Mouse (Mus musculus) megakaryocyte progenitor cell, adult 5-6 weeks (primary cell): ENCODE data around the gene Cmtm5. TPM values are rescaled to one million over a fixed set of nuclear protein-coding genes. Genes with fewer than 3 reads are reported as not detected.

Source experiments
- total RNA-seq, 2 experiments: library from RNA; stranded (forward) in 1 of 2; stranded (reverse) in 1 of 2; fragments of 157-497, 149-512 nt in 1 of 2; fragments of 200-1000 nt in 1 of 2; gene quantifications; 2 replicates each; pipeline versions ENCODE4 v1.2.3 to v1.2.4; 2015 to 2017

Cmtm5 gene
- total RNA-seq, 2 experiments from 2014 or later, result not detected

Other genes starting within 250 kb of the Cmtm5 start
- gene Acin1, start 249.3 kb upstream of the Cmtm5 start, total RNA-seq (2015), result 170 and 177 TPM in 2 replicates
- 223 and 235 TPM in 2 replicates for gene Acin1, start 249.3 kb upstream of the Cmtm5 start, total RNA-seq (2017)
- 0.12 TPM in 1 of 2 replicates, not detected in the other for gene Gm29776, start 237.4 kb upstream of the Cmtm5 start, total RNA-seq (2015)
- not detected in 2 replicates for gene Gm29776, start 237.4 kb upstream of the Cmtm5 start, total RNA-seq (2017)
- gene Cebpe, start 224.1 kb upstream of the Cmtm5 start, total RNA-seq (2015), result 24.2 and 33.5 TPM in 2 replicates
- gene Cebpe, start 224.1 kb upstream of the Cmtm5 start, total RNA-seq (2017), result 52.6 and 82.0 TPM in 2 replicates
- gene Slc7a8, start 154.3 kb upstream of the Cmtm5 start, total RNA-seq (2015), result 4.7 and 7.7 TPM in 2 replicates
- 1.4 and 2.0 TPM in 2 replicates for gene Slc7a8, start 154.3 kb upstream of the Cmtm5 start, total RNA-seq (2017)
- not detected in 2 replicates for gene Rnf212b, start 122.1 kb upstream of the Cmtm5 start, total RNA-seq (2015)
- gene Rnf212b, start 122.1 kb upstream of the Cmtm5 start, total RNA-seq (2017), result not detected in 2 replicates
- gene Homez, start 65.3 kb upstream of the Cmtm5 start, total RNA-seq (2015), result 9.6 and 20.5 TPM in 2 replicates
- 10.0 and 15.0 TPM in 2 replicates for gene Homez, start 65.3 kb upstream of the Cmtm5 start, total RNA-seq (2017)
- 19.0 and 26.3 TPM in 2 replicates for gene Ppp1r3e, start 58.7 kb upstream of the Cmtm5 start, total RNA-seq (2015)
- gene Ppp1r3e, start 58.7 kb upstream of the Cmtm5 start, total RNA-seq (2017), result 2.8 and 5.0 TPM in 2 replicates
- gene Bcl2l2, start 52.9 kb upstream of the Cmtm5 start, total RNA-seq (2015), result 3.5 and 4.0 TPM in 2 replicates
- 7.2 and 9.5 TPM in 2 replicates for gene Bcl2l2, start 52.9 kb upstream of the Cmtm5 start, total RNA-seq (2017)
- gene Gm20521, start 52.8 kb upstream of the Cmtm5 start, total RNA-seq (2015), result not detected in 2 replicates
- 0.30 and 1.5 TPM in 2 replicates for gene Gm20521, start 52.8 kb upstream of the Cmtm5 start, total RNA-seq (2017)
- 103 and 113 TPM in 2 replicates for gene Pabpn1, start 43.8 kb upstream of the Cmtm5 start, total RNA-seq (2015)
- gene Pabpn1, start 43.8 kb upstream of the Cmtm5 start, total RNA-seq (2017), result 320 and 416 TPM in 2 replicates
- 1.3 and 3.0 TPM in 2 replicates for gene Slc22a17, start 23.1 kb upstream of the Cmtm5 start, total RNA-seq (2015)
- gene Slc22a17, start 23.1 kb upstream of the Cmtm5 start, total RNA-seq (2017), result 1.3 and 1.4 TPM in 2 replicates
- gene Efs, start 10.1 kb upstream of the Cmtm5 start, total RNA-seq (2015), result not detected in 2 replicates
- gene Efs, start 10.1 kb upstream of the Cmtm5 start, total RNA-seq (2017), result not detected in 2 replicates
- not detected in 2 replicates for gene Il25, start 3.6 kb upstream of the Cmtm5 start, total RNA-seq (2015)
- not detected in 2 replicates for gene Il25, start 3.6 kb upstream of the Cmtm5 start, total RNA-seq (2017)
- gene Myh6, start 30.7 kb downstream of the Cmtm5 start, total RNA-seq (2015), result not detected in 2 replicates
- gene Myh6, start 30.7 kb downstream of the Cmtm5 start, total RNA-seq (2017), result not detected in 2 replicates
- not detected in 2 replicates for gene Gm17428, start 40.7 kb downstream of the Cmtm5 start, total RNA-seq (2015)
- gene Gm17428, start 40.7 kb downstream of the Cmtm5 start, total RNA-seq (2017), result not detected in 2 replicates
- not detected in 2 replicates for gene Myh7, start 58.4 kb downstream of the Cmtm5 start, total RNA-seq (2015)
- not detected in 2 replicates for gene Myh7, start 58.4 kb downstream of the Cmtm5 start, total RNA-seq (2017)
- 57.0 and 72.1 TPM in 2 replicates for gene Ngdn, start 79.2 kb downstream of the Cmtm5 start, total RNA-seq (2015)
- 58.4 and 63.3 TPM in 2 replicates for gene Ngdn, start 79.2 kb downstream of the Cmtm5 start, total RNA-seq (2017)
- gene Zfhx2, start 156.1 kb downstream of the Cmtm5 start, total RNA-seq (2015), result 2.5 and 3.1 TPM in 2 replicates
- gene Zfhx2, start 156.1 kb downstream of the Cmtm5 start, total RNA-seq (2017), result 0.75 and 1.1 TPM in 2 replicates
- 7.3 and 7.7 TPM in 2 replicates for gene Thtpa, start 158.5 kb downstream of the Cmtm5 start, total RNA-seq (2015)
- 10.9 and 11.5 TPM in 2 replicates for gene Thtpa, start 158.5 kb downstream of the Cmtm5 start, total RNA-seq (2017)
- 31.3 and 52.7 TPM in 2 replicates for gene Ap1g2, start 170.3 kb downstream of the Cmtm5 start, total RNA-seq (2015)
- 17.4 and 18.3 TPM in 2 replicates for gene Ap1g2, start 170.3 kb downstream of the Cmtm5 start, total RNA-seq (2017)
- not detected in 2 replicates for gene Jph4, start 180.7 kb downstream of the Cmtm5 start, total RNA-seq (2015)
- gene Jph4, start 180.7 kb downstream of the Cmtm5 start, total RNA-seq (2017), result not detected in 2 replicates